Mouse (Mus musculus): ENCODE measurements at regions not wholly inside any gene's neighbourhood (a gene's known extent, or its start where the extent isn't known, plus 50 kb on each side); places are given as distances from the start of the nearest gene placed in this dataset.

DNA sequence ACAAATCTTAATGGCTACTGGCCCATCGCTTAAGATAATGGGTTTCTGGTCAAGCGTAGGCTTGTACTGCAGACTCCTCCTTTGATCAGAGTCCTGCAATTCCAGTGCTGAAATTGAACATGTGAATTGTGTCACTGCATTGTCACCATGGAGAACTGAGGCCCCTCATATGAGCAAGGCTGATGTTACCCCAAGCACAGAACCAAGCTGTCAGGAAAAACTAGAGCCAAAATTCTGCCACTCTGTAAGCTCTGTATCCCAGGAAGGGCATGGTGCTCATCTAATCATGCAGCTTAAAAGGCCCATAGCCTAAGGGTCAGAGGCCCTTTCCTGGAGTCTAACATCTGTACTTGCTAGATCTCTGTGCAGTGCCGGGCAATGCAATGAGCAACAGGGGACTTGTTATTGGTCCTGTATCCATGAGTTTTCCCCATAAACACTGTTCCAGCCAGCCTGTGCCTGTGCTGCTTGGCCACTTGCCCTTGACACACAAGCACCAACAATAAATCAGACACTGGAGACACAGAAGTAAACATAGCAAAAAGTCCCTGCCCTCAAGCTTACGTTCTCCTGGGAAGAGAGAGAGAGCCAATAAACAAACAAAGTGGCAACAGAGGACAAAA lies 760.2 kb downstream of the 1700064H15Rik start:
- H3K9ac ChIP-seq (ENCODE audit: low read length), result no peak overlapping the region
- no peak overlapping the region for H3K4me2 ChIP-seq (replicated peaks; ENCODE audit: low read depth)
- H3K4me1 ChIP-seq (replicated peaks; ENCODE audit: control insufficient read depth, insufficient read depth), result no peaks in the 10 kb centered on the region
- H3K27ac ChIP-seq (replicated peaks), result no peak overlapping the region
- no peaks in the 10 kb centered on the region for H3K27me3 ChIP-seq (ENCODE audit: control insufficient read depth, insufficient read depth, low read length)
- no peak overlapping the region for H3K4me3 ChIP-seq (ENCODE audit: low read depth, low read length)
- ATAC-seq (ENCODE audit: low FRiP score, low TSS enrichment) (peak; percentile 35; the same call in 1 of the 2 replicates), DNase-seq (ENCODE audit: low spot score) (no peak)
- WGBS, result 42% methylated on average over 4 of the region's 4 CpGs
- H3K36me3 ChIP-seq (ENCODE audit: control insufficient read depth, insufficient read depth, low read length), result no peaks in the 10 kb centered on the region
- H3K9me3 ChIP-seq (ENCODE audit: control insufficient read depth, low read length), result no peaks in the 10 kb centered on the region
- no peak for TF ChIP-seq CTCF (IDR thresholded peaks at IDR 0.05; ENCODE audit: low read depth)
- TF ChIP-seq EP300 (optimal IDR thresholded peaks at IDR 0.05), result no peak

DNA sequence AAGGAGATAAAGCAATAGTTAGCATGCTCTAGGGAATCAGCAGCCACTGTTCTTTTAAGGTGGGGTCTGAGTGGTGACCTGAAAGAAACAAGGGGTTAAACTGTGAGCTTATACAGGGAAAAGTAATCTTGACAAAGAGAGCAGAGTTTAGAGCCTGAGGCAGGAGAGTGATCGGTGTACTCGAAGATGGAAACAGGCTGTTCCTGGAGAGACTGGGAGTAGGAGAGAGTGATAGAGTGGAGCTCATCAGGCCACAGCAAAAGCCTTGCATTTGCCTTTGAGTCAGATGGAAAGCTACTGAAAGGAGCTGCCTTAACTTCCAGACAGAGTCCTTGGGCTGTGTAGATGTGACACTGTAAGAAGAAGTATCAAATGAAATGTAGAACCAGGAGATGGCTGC lies 759.7 kb downstream of the 1700064H15Rik start:
- 21% methylated on average over 2 of the region's 2 CpGs for WGBS
- Histone ChIP-seq H3K36me3 (ENCODE audit: control insufficient read depth, insufficient read depth, low read length) (no peaks in the 10 kb centered on the region), H3K4me2 (replicated peaks; ENCODE audit: low read depth) (no peak overlapping the region), H3K9ac (ENCODE audit: low read length) (no peak overlapping the region), H3K9me3 (ENCODE audit: control insufficient read depth, low read length) (no peaks in the 10 kb centered on the region), H3K27ac (replicated peaks) (no peak overlapping the region), H3K27me3 (ENCODE audit: control insufficient read depth, insufficient read depth, low read length) (no peaks in the 10 kb centered on the region), H3K4me1 (replicated peaks; ENCODE audit: control insufficient read depth, insufficient read depth) (no peaks in the 10 kb centered on the region), H3K4me3 (ENCODE audit: low read depth, low read length) (no peak overlapping the region)
- DNase-seq (ENCODE audit: low spot score) (no peak), ATAC-seq (ENCODE audit: low FRiP score, low TSS enrichment) (no peak; the same call in 1 of the 2 replicates)
- TF ChIP-seq EP300 (optimal IDR thresholded peaks at IDR 0.05) (no peak), CTCF (IDR thresholded peaks at IDR 0.05; ENCODE audit: low read depth) (no peak)

DNA sequence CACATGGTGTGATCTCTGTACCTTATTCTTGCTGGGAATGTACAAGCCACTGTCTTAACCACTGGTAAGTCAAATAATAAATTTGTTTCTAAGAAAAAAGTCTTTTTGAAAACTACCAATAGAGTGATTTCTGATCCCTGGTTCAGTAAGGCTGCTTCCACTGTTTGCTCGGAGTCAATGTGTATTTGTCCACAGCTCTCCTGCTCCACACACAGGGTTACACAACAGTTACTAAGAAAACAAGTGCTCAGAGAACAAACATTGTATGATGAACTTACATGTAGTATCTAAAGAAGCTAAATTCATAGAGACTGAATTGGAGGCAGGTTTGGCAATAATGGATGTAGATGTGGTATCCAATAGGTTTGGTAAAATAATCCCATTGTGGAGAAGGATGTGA lies 751.4 kb downstream of the 1700064H15Rik start:
- H3K27ac ChIP-seq (replicated peaks), result no peak overlapping the region
- no peak overlapping the region for H3K4me2 ChIP-seq (replicated peaks; ENCODE audit: low read depth)
- no peaks in the 10 kb centered on the region for H3K9me3 ChIP-seq (ENCODE audit: control insufficient read depth, low read length)
- no peaks in the 10 kb centered on the region for H3K27me3 ChIP-seq (ENCODE audit: control insufficient read depth, insufficient read depth, low read length)
- 74% methylated on average over 1 of the region's 1 CpGs for WGBS
- no peak overlapping the region for H3K9ac ChIP-seq (ENCODE audit: low read length)
- H3K36me3 ChIP-seq (ENCODE audit: control insufficient read depth, insufficient read depth, low read length), result no peaks in the 10 kb centered on the region
- H3K4me3 ChIP-seq (ENCODE audit: low read depth, low read length), result no peak overlapping the region
- DNase-seq (ENCODE audit: low spot score) (no peak), ATAC-seq (ENCODE audit: low FRiP score, low TSS enrichment) (no peak)
- H3K4me1 ChIP-seq (replicated peaks; ENCODE audit: control insufficient read depth, insufficient read depth), result no peaks in the 10 kb centered on the region
- TF ChIP-seq CTCF (IDR thresholded peaks at IDR 0.05; ENCODE audit: low read depth), result no peak
- no peak for TF ChIP-seq EP300 (optimal IDR thresholded peaks at IDR 0.05)

DNA sequence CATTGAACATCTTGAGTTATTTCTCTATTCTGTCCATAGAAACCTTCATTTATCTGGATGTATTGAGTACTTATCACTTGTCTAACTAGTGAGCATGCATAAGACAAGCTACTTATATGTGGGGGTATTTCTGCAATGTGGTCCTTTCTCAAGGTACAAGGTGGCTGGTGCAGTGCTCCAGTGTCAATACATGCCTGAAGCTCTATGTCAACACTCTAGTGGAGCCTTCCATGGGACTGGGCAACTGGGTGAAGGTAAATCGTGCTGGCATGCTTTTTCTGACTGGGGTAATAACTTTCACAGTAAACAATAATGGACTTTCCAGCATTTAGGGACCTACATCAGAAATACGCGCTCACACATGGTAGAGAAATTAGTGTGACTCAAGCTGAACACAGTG lies 750.9 kb downstream of the 1700064H15Rik start:
- H3K9ac ChIP-seq (ENCODE audit: low read length), result no peak overlapping the region
- ATAC-seq (ENCODE audit: low FRiP score, low TSS enrichment) (no peak), DNase-seq (ENCODE audit: low spot score) (no peak)
- no peaks in the 10 kb centered on the region for H3K9me3 ChIP-seq (ENCODE audit: control insufficient read depth, low read length)
- 80% methylated on average over 3 of the region's 3 CpGs for WGBS
- TF ChIP-seq EP300 (optimal IDR thresholded peaks at IDR 0.05) (no peak), CTCF (IDR thresholded peaks at IDR 0.05; ENCODE audit: low read depth) (no peak)
- H3K27me3 ChIP-seq (ENCODE audit: control insufficient read depth, insufficient read depth, low read length), result no peaks in the 10 kb centered on the region
- no peaks in the 10 kb centered on the region for H3K4me1 ChIP-seq (replicated peaks; ENCODE audit: control insufficient read depth, insufficient read depth)
- no peak overlapping the region for H3K4me2 ChIP-seq (replicated peaks; ENCODE audit: low read depth)
- no peak overlapping the region for H3K4me3 ChIP-seq (ENCODE audit: low read depth, low read length)
- no peaks in the 10 kb centered on the region for H3K36me3 ChIP-seq (ENCODE audit: control insufficient read depth, insufficient read depth, low read length)
- H3K27ac ChIP-seq (replicated peaks), result no peak overlapping the region

DNA sequence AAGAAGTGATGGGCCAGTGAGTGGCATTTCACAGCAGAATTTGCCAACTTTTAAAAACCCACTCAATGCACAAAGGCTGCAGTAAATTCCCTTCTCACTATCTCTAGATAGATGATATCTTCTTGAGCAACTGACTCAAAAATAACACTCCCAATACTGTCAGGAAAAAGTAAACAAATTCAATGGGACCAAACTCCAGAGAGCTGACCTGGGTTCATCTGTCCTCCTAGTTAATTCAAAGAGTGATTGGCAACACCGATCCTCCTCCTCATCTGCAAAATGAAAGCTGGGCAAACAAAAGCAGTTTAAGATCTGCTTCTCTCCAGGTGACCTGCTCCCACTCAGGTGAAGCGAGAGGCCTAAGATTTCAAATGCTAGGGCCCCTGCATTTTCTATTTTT lies 747.3 kb downstream of the 1700064H15Rik start:
- Histone ChIP-seq H3K4me2 (replicated peaks; ENCODE audit: low read depth) (no peak overlapping the region), H3K36me3 (ENCODE audit: control insufficient read depth, insufficient read depth, low read length) (no peaks in the 10 kb centered on the region), H3K27me3 (ENCODE audit: control insufficient read depth, insufficient read depth, low read length) (no peaks in the 10 kb centered on the region), H3K9ac (ENCODE audit: low read length) (no peak overlapping the region), H3K27ac (replicated peaks) (no peak overlapping the region), H3K9me3 (ENCODE audit: control insufficient read depth, low read length) (no peaks in the 10 kb centered on the region), H3K4me3 (ENCODE audit: low read depth, low read length) (no peak overlapping the region), H3K4me1 (replicated peaks; ENCODE audit: control insufficient read depth, insufficient read depth) (no peaks in the 10 kb centered on the region)
- DNase-seq (ENCODE audit: low spot score), result no peak
- WGBS, result 31% methylated on average over 2 of the region's 2 CpGs
- TF ChIP-seq EP300 (optimal IDR thresholded peaks at IDR 0.05), result no peak
- TF ChIP-seq CTCF (IDR thresholded peaks at IDR 0.05; ENCODE audit: low read depth), result no peak
- no peak for ATAC-seq (ENCODE audit: low FRiP score, low TSS enrichment)

DNA sequence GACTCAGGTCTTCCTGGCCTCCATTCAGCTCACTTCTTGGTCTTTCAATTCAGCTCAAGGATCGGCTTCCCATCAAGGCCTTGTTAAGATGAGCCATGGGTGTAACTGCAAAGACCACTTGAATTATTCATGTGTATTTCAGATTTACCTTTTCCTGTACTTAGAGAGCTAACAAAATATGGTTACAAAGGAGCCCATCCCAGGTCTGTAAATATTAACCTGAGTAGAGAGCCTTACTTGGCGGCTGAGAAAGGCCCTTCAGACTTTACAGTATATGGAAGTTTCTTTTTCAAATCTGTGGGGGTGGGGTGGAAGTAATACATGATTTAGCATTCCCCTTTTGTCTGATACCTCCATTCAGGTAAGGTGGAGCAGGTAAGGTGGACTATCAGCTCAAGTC lies 735.7 kb downstream of the 1700064H15Rik start:
- Histone ChIP-seq H3K4me2 (replicated peaks; ENCODE audit: low read depth) (no peak overlapping the region), H3K4me3 (ENCODE audit: low read depth, low read length) (no peak overlapping the region), H3K9me3 (ENCODE audit: control insufficient read depth, low read length) (no peaks in the 10 kb centered on the region), H3K27ac (replicated peaks) (no peak overlapping the region), H3K9ac (ENCODE audit: low read length) (no peak overlapping the region), H3K36me3 (ENCODE audit: control insufficient read depth, insufficient read depth, low read length) (no peaks in the 10 kb centered on the region), H3K4me1 (replicated peaks; ENCODE audit: control insufficient read depth, insufficient read depth) (no peaks in the 10 kb centered on the region), H3K27me3 (ENCODE audit: control insufficient read depth, insufficient read depth, low read length) (no peaks in the 10 kb centered on the region)
- no peak for ATAC-seq (ENCODE audit: low FRiP score, low TSS enrichment)
- 53% methylated on average over 2 of the region's 2 CpGs for WGBS
- DNase-seq (ENCODE audit: low spot score), result no peak
- no peak for TF ChIP-seq CTCF (IDR thresholded peaks at IDR 0.05; ENCODE audit: low read depth)
- no peak for TF ChIP-seq EP300 (optimal IDR thresholded peaks at IDR 0.05)

Measured in stomach, postnatal 0 days (tissue).